Mouse (Mus musculus) cerebellum, adult 2 months (tissue): Measurements from ENCODE around the gene Asb1.

ENCODE experiments used
- CTCF ChIP-seq: fragments of 200-500 bp; IDR thresholded peaks from 2 replicates; pipeline ENCODE4 v1.5.1; 2011; ENCODE audit warnings: low read depth, mild to moderate bottlenecking, control low read depth, low read length, moderate library complexity, borderline replicate concordance; ENCODE audit not compliant: insufficient read depth
- POLR2A ChIP-seq: fragments of 200-500 bp; IDR thresholded peaks from 2 replicates; pipeline ENCODE4 v1.6.1; 2011; ENCODE audit warnings: low read length, control low read depth, borderline replicate concordance; ENCODE audit not compliant: insufficient read depth

GRCm38 (mm10) chr1:91532243-91532642, 8.1 kb upstream of the Asb1 start:
- no peak for TF ChIP-seq CTCF
- no peak for TF ChIP-seq POLR2A
